Mouse (Mus musculus) CH12.LX (cell line): ENCODE measurements around the gene Gm20547.
"Not testable (repeated sequence)": the region's sequence is repeated elsewhere in the genome, so short reads cannot be mapped to it uniquely, and the experiment has no call there.

Experiments
- CHD2 ChIP-seq: IDR thresholded peaks from 2 replicates; pipeline ENCODE4 v1.6.1; 2011; ENCODE audit warnings: low read length, improper control_type of control experiment
- CTCF ChIP-seq, 2 experiments: IDR thresholded peaks in 1 of 2; conservative IDR thresholded peaks in 1 of 2; 2 replicates each; pipeline ENCODE4 v1.5.1; 2011 to 2012; ENCODE audit warnings: low read depth in 2 of 2, low read length in 2 of 2, improper control_type of control experiment in 1 of 2, inconsistent platforms in 1 of 2, mild to moderate bottlenecking in 1 of 2, moderate library complexity in 1 of 2
- GABPA ChIP-seq: IDR thresholded peaks from 2 replicates; pipeline ENCODE4 v1.6.1; 2012; ENCODE audit warnings: low read depth, low read length, improper control_type of control experiment, inconsistent platforms; ENCODE audit not compliant: insufficient replicate concordance
- MAFK ChIP-seq: IDR thresholded peaks from 2 replicates; pipeline ENCODE4 v1.6.1; 2011; ENCODE audit warnings: low read length, improper control_type of control experiment; ENCODE audit not compliant: insufficient replicate concordance
- MAX ChIP-seq: IDR thresholded peaks from 2 replicates; pipeline ENCODE4 v1.6.1; 2011; ENCODE audit warnings: low read length, improper control_type of control experiment
- MYC ChIP-seq: IDR thresholded peaks from 2 replicates; pipeline ENCODE4 v1.6.1; 2011; ENCODE audit warnings: low read depth, mild to moderate bottlenecking, improper control_type of control experiment, low read length
- POLR2A ChIP-seq: IDR thresholded peaks from 2 replicates; pipeline ENCODE4 v1.6.1; 2011; ENCODE audit warnings: low read depth, mild to moderate bottlenecking, improper control_type of control experiment, low read length
- POLR2AphosphoS2 ChIP-seq: IDR thresholded peaks from 2 replicates; pipeline ENCODE4 v1.6.1; 2011; ENCODE audit warnings: low read depth, low read length, improper control_type of control experiment
- USF2 ChIP-seq: conservative IDR thresholded peaks from 2 replicates; pipeline ENCODE4 v1.6.1; 2011; ENCODE audit warnings: low read depth, low read length, improper control_type of control experiment
- ZKSCAN1 ChIP-seq: IDR thresholded peaks from 2 replicates; pipeline ENCODE4 v1.6.1; 2012; ENCODE audit warnings: low read depth, inconsistent platforms, low read length, improper control_type of control experiment, borderline replicate concordance

DNA sequence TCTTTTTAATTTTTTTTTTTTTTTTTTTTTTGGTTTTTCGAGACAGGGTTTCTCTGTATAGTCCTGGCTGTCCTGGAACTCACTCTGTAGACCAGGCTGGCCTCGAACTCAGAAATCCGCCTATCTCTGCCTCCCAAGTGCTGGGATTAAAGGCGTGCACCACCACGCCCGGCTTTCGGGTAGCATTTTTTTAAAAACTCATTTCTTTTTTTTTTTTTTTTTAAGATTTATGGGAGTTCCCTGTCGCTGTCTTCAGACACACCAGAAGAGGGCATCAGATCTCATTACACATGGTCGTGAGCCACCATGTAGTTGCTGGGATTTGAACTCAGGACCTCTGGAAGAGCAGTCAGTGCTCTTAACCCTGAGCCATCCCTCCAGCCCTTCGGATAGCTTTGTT lies 20.1 kb upstream of the Gm20547 start:
- not testable (repeated sequence) for TF ChIP-seq CTCF (conservative IDR thresholded peaks at IDR 0.05 in 1 of 2, IDR thresholded peaks at IDR 0.05 in 1 of 2; ENCODE audit: low read depth in 2 of 2, low read length in 2 of 2); GABPA; MAX; MAFK; USF2; POLR2A; POLR2AphosphoS2; MYC; ZKSCAN1; CHD2
